Mouse (Mus musculus) olfactory bulb, adult 2 months (tissue): ENCODE measurements around the gene Gm21970.

Experiments
- CTCF ChIP-seq: fragments of 200-500 bp; IDR thresholded peaks from 2 replicates; pipeline ENCODE4 v1.5.1; 2012; ENCODE audit warnings: low read depth, mild to moderate bottlenecking, low read length, moderate library complexity; ENCODE audit not compliant: insufficient read depth
- POLR2A ChIP-seq: fragments of 200-500 bp; IDR thresholded peaks from 2 replicates; pipeline ENCODE4 v1.6.1; 2012; ENCODE audit warnings: mild to moderate bottlenecking, low read depth, low read length, moderate library complexity; ENCODE audit not compliant: insufficient read depth

- TF ChIP-seq CTCF (no peak), POLR2A (no peak)
These were observed 5.0 kb upstream of the Gm21970 start for GRCm38 (mm10) chr16:91386419-91387120.
